Mouse (Mus musculus) liver, embryonic 15.5 days (tissue): ENCODE measurements around the gene Olfr527. TPM values are rescaled to one million over a fixed set of nuclear protein-coding genes. Genes with fewer than 3 reads are reported as not detected.

ENCODE experiments used
- polyA plus RNA-seq: library from polyadenylated mRNA; unstranded; fragments of >200 nt; fragmentation: Nextera tagmentation; extraction: Ambion mirVana; gene quantifications from 2 replicates; pipeline ENCODE4 v1.2.1, GENCODE M21; 2015

Olfr527 gene
- polyA plus RNA-seq, 1 experiment from 2014 or later: not detected

Other genes with a start within 250 kb of the Olfr527 start
- gene Prap1, start 240.6 kb upstream of the Olfr527 start, polyA plus RNA-seq: 0.74 and 0.79 TPM in 2 replicates
- 8.0 and 8.7 TPM in 2 replicates for gene Fuom, start 231.6 kb upstream of the Olfr527 start, polyA plus RNA-seq
- 10.1 and 11.0 TPM in 2 replicates for gene Paox, start 218.2 kb upstream of the Olfr527 start, polyA plus RNA-seq
- gene Echs1, start 217.5 kb upstream of the Olfr527 start, polyA plus RNA-seq: 104 and 111 TPM in 2 replicates
- gene Mtg1, start 196.5 kb upstream of the Olfr527 start, polyA plus RNA-seq: 15.4 and 17.0 TPM in 2 replicates
- gene Sprn, start 179.1 kb upstream of the Olfr527 start, polyA plus RNA-seq: 0.08 TPM in 1 of 2 replicates, not detected in the other
- gene Olfr522, start 169.3 kb upstream of the Olfr527 start, polyA plus RNA-seq: not detected in 2 replicates
- not detected in 2 replicates for gene Olfr523, start 160.8 kb upstream of the Olfr527 start, polyA plus RNA-seq
- gene Olfr524, start 128.1 kb upstream of the Olfr527 start, polyA plus RNA-seq: not detected in 2 replicates
- 0.05 TPM in 1 of 2 replicates, not detected in the other for gene Cd163l1, start 115.8 kb upstream of the Olfr527 start, polyA plus RNA-seq
- gene 5830411N06Rik, start 86.7 kb upstream of the Olfr527 start, polyA plus RNA-seq: not detected in 2 replicates
- not detected in 2 replicates for gene Olfr525, start 13.2 kb upstream of the Olfr527 start, polyA plus RNA-seq
- gene Olfr60, start 27.7 kb downstream of the Olfr527 start, polyA plus RNA-seq: not detected in 2 replicates
- not detected in 2 replicates for gene Olfr530, start 42.3 kb downstream of the Olfr527 start, polyA plus RNA-seq
- not detected in 2 replicates for gene Olfr531, start 68.9 kb downstream of the Olfr527 start, polyA plus RNA-seq
- not detected in 2 replicates for gene Olfr532, start 87.6 kb downstream of the Olfr527 start, polyA plus RNA-seq
- not detected in 2 replicates for gene Olfr533, start 129.4 kb downstream of the Olfr527 start, polyA plus RNA-seq
- gene Olfr535, start 150.2 kb downstream of the Olfr527 start, polyA plus RNA-seq: not detected in 2 replicates
- gene Olfr536, start 173.4 kb downstream of the Olfr527 start, polyA plus RNA-seq: not detected in 2 replicates
- not detected in 2 replicates for gene Olfr538, start 233.9 kb downstream of the Olfr527 start, polyA plus RNA-seq